Mouse (Mus musculus) cortical plate, adult 2 months (tissue): ENCODE data around the gene Frmpd1.

Experiments
- CTCF ChIP-seq: fragments of 200-500 bp; IDR thresholded peaks from 2 replicates; pipeline ENCODE4 v1.5.1; 2011; ENCODE audit warnings: mild to moderate bottlenecking, control low read depth, low read length; ENCODE audit not compliant: insufficient read depth; ENCODE audit errors: extremely low read depth
- POLR2A ChIP-seq: fragments of 200-500 bp; IDR thresholded peaks from 2 replicates; pipeline ENCODE4 v1.6.1; 2011; ENCODE audit warnings: mild to moderate bottlenecking, low read length, control low read depth; ENCODE audit not compliant: insufficient read depth; ENCODE audit errors: extremely low read depth

DNA sequence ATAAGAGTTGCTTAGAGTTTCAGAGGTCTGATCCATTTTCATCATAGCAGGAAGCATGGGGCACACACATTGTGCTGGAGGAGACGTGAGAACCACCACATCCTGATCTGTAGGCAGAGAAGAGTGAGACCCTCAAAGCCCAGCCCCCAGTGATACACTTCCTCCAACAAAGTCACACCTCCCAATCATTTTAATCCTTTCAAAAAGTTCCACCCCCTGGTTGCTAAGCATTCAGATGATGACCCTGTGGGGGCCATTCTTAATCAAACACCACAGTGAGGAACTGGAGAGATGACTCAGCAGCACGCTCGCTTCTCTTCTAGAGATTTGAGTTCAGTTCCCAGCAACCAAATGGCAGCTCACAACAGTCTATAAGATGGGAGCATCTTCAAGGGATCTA lies 147.8 kb downstream of the Frmpd1 start:
- TF ChIP-seq POLR2A, result no peak
- no peak for TF ChIP-seq CTCF
